In genomic region chr1:97863140-97863539, GRCm38 (mm10) we compare ENCODE assay signal across 9 mouse cellular contexts.
DNase-seq lines count a peak whose midpoint lies in the region; ATAC-seq lines count a peak whose summit lies in the region.
"Had no signal": no experiment of that assay in that cellular context is flagged by ENCODE, and none has a peak within 500 bp of the region (broad histone marks: within the 10 kb centered on the region; RNA-seq: fewer than 3 reads in every experiment).

No protein-coding gene starts in this region.

- H3K4me3 ChIP-seq in hindbrain, embryonic 12.5 days = no peak overlapping the region

- H3K36me3 ChIP-seq in hindbrain, embryonic 12.5 days = no peaks in the 10 kb centered on the region

- H3K4me1 ChIP-seq in hindbrain, embryonic 12.5 days = peaks cover 8% of the 10 kb centered on the region; the same call in 1 of the 2 replicates

- peak; percentile 28 for DNase-seq in embryo, embryonic 11 days
- no peak for DNase-seq in embryo, embryonic 9.5 days (ENCODE audit: extremely low spot score)
- peak; percentile 61 to 92 for DNase-seq in left cerebral cortex, adult 9 months (ENCODE audit: low spot score in 2 of 2)
- DNase-seq in right cerebral cortex, adult 2 months (ENCODE audit: low spot score in 2 of 2) = peak; percentile 85 to 91
- DNase-seq in c-Kit-positive CD71-positive TER-119-positive erythroid progenitor cells, embryonic 14.5 days (ENCODE audit: low spot score) = no peak
- no peak for DNase-seq in heart, postnatal 36 days
- no peak for DNase-seq in kidney, adult 9 months
- DNase-seq: heart, adult 11 months had no signal

- intact Hi-C loops in heart, postnatal 36 days (cut with DNase I) = no loop called here

- WGBS in hindbrain, embryonic 12.5 days = 30% methylated on average over 9 of the region's 9 CpGs

- peak overlapping the region; percentile 24; the same call in 1 of the 2 replicates for H3K4me2 ChIP-seq in hindbrain, embryonic 12.5 days (replicated peaks)

- no peaks in the 10 kb centered on the region for H3K9me3 ChIP-seq in hindbrain, embryonic 12.5 days (replicated peaks)

- peak overlapping the region; percentile 53; the same call in 1 of the 2 replicates for H3K27ac ChIP-seq in hindbrain, embryonic 12.5 days

- no peak overlapping the region for H3K9ac ChIP-seq in hindbrain, embryonic 12.5 days

- ATAC-seq in hindbrain, embryonic 12.5 days (ENCODE audit: low FRiP score) = peak; percentile 91

- no peaks in the 10 kb centered on the region for H3K27me3 ChIP-seq in hindbrain, embryonic 12.5 days

Comparison
In these comparisons a context has a peak if more than half of its experiments do, and no peak if none do; other contexts are left out.
1. DNase-seq: peak in embryo, embryonic 11 days (single experiment), left cerebral cortex, adult 9 months (2 of 2) and right cerebral cortex, adult 2 months (2 of 2); none in embryo, embryonic 9.5 days (single experiment), c-Kit-positive CD71-positive TER-119-positive erythroid progenitor cells, embryonic 14.5 days (single experiment), heart, postnatal 36 days (0 of 2) and kidney, adult 9 months (single experiment).